Mouse (Mus musculus) lung, adult 2 months (tissue): Measurements from ENCODE around the gene Gm9817.

Experiments
- CTCF ChIP-seq: fragments of 200-500 bp; IDR thresholded peaks from 2 replicates; pipeline ENCODE4 v1.5.1; 2011; ENCODE audit warnings: mild to moderate bottlenecking, low read length, control low read depth; ENCODE audit not compliant: insufficient read depth
- POLR2A ChIP-seq: fragments of 200-500 bp; IDR thresholded peaks from 2 replicates; pipeline ENCODE4 v1.6.1; 2011; ENCODE audit warnings: low read depth, mild to moderate bottlenecking, control low read depth, low read length, borderline replicate concordance; ENCODE audit errors: extremely low read depth

DNA sequence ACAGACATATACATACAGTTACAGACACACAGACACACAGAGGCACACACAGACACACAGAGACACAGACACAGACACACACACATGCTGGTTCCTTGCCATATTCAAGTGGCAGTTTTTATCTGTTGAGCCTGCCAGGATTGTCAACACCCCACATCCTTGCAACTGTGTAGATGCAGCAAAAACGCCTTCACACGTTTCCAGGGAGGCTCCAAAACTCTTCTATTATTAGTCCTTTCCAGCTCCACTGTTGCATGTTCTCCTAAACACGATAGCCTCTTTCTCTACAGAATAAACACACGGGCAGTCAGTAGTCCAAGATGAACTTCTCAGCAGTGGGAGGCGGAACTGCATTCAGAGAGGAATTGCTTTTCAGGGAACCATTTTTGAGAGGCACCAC lies 15.3 kb upstream of the Gm9817 start:
- no peak for TF ChIP-seq CTCF
- TF ChIP-seq POLR2A = no peak
